Mouse (Mus musculus): Measurements from ENCODE around the gene Ppp4c.

DNA sequence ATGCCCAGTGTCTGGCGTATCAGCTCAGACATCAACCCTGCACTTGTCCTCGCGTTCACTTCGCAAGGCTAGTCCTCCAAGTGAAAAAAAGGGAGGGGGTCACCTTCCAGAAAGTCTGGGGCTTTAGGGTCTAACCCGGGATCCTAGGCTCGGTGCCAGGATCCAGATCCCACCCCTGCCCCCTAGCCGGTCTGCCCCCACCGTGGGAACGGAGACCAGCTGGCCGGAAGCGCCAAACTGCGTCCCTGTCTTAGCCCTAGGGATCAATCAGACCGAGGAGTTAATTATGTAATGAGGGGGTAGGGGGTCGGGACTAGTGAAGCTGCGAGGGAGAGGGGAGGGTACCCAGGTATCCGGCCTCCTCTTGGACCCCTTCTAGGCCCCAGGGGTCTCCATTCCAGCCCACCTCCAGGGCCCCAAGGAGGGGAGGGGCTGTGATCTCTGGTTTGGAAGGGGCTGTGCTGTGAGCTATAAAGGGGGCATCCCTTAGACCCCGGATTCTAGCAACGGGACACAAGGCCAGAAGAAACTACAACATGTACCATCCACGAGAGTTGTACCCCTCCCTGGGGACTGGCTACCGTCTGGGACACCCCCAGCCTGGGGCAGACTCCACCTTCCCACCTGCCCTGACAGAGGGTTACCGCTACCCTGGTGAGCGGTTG, 11.2 kb downstream of the Ppp4c start, which contains the start of gene Tbx6:
- TF ChIP-seq CHD2 (IDR thresholded peaks at IDR 0.05; ENCODE audit: low read depth, low read length) (no peak), ZNF384 (IDR thresholded peaks at IDR 0.05; ENCODE audit: low read depth, low read length) (no peak), ZC3H11A (IDR thresholded peaks at IDR 0.05; ENCODE audit: borderline replicate concordance, low read depth, low read length) (no peak)
